Mouse (Mus musculus) spleen, adult 2 months (tissue): ENCODE measurements around the gene Ift80. TPM values are rescaled to one million over a fixed set of nuclear protein-coding genes. Genes with fewer than 3 reads are reported as not detected.

Experiments used
- DNase-seq, 2 experiments: peaks; one replicate each; pipeline versions ENCODE4 v3.0.0 to v3.0.0-alpha.2; 2012 to 2021; ENCODE audit warnings: low spot score in 2 of 2, low read depth in 1 of 2
- H3K27ac ChIP-seq: fragments of 200-500 bp; 2 replicates; pipeline ENCODE4 v1.5.1; 2012; ENCODE audit warnings: low read length, inconsistent platforms; ENCODE audit not compliant: insufficient read depth
- H3K27me3 ChIP-seq: fragments of 200-500 bp; 2 replicates; pipeline ENCODE4 v1.6.1; 2012; ENCODE audit warnings: mild to moderate bottlenecking, moderate library complexity, low read length, inconsistent platforms; ENCODE audit not compliant: control insufficient read depth, insufficient read depth
- H3K36me3 ChIP-seq: fragments of 200-500 bp; 2 replicates; pipeline ENCODE4 v1.6.1; 2012; ENCODE audit warnings: mild to moderate bottlenecking, low read length, inconsistent platforms; ENCODE audit not compliant: control insufficient read depth, insufficient read depth
- H3K4me1 ChIP-seq: fragments of 200-500 bp; 2 replicates; pipeline ENCODE4 v1.6.1; 2011; ENCODE audit warnings: inconsistent platforms; ENCODE audit not compliant: control insufficient read depth, insufficient read depth, insufficient read length
- H3K4me3 ChIP-seq: fragments of 200-500 bp; 2 replicates; pipeline ENCODE4 v1.5.1; 2011; ENCODE audit warnings: mild to moderate bottlenecking, inconsistent platforms; ENCODE audit not compliant: insufficient read depth, insufficient read length; ENCODE audit errors: extremely low read depth
- CTCF ChIP-seq: fragments of 200-500 bp; IDR thresholded peaks from 2 replicates; pipeline ENCODE4 v1.5.1; 2011; ENCODE audit warnings: mild to moderate bottlenecking, inconsistent platforms; ENCODE audit not compliant: insufficient read depth, insufficient read length, insufficient replicate concordance; ENCODE audit errors: extremely low read depth
- POLR2A ChIP-seq: fragments of 200-500 bp; IDR thresholded peaks from 2 replicates; pipeline ENCODE4 v1.6.1; 2011; ENCODE audit warnings: low read depth, low read length, inconsistent platforms
- WGBS: fragments of 180-500 bp; shearing (Covaris S2); methylation state at CpG from one replicate; pipeline ENCODE4 v1.1.7; 2018; 5-methylcytosine and 5-hydroxymethylcytosine counted together
- polyA plus RNA-seq: library from polyadenylated mRNA; depleted of rRNA; stranded (reverse); fragments of >200 nt; gene quantifications from 2 replicates; pipeline ENCODE4 v1.2.3, GENCODE M21; 2012

Ift80 gene
- polyA plus RNA-seq, 1 experiment = 3.1 TPM

- H3K4me1 ChIP-seq = peaks cover 3% of the 10 kb centered on the region
- H3K27me3 ChIP-seq = no peaks in the 10 kb centered on the region
- H3K4me3 ChIP-seq = no peak overlapping the region
- DNase-seq = peak; percentile 42 to 47
- H3K36me3 ChIP-seq = peaks cover 15% of the 10 kb centered on the region
- 44% methylated on average over 3 of the region's 3 CpGs for WGBS
- H3K27ac ChIP-seq = peak overlapping the region; percentile 26
- TF ChIP-seq CTCF (no peak), POLR2A (no peak)
These were observed 12.8 kb upstream of the Ift80 start for GRCm38 (mm10) chr3:69017181-69017580.

DNA sequence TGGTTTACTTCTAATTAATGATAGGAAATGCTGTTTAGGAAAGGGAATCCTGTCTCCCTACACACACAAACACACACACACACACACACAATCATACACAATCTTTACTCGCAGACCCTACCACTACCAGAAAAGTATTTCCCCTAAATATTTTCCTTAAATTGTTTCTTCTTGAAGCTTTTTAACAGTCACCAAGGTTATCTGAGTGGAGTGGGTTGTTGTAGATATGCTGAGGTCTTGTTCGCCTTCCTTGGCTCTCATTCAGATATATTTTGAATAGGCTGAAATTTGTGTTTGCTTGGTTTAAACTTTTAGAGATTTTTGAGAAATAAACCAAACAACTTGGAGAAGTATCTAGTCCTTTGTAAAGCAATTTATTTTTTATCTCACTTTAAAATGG is 4.5 kb upstream of the Ift80 start:
- Histone ChIP-seq H3K4me1 (peaks cover 3% of the 10 kb centered on the region), H3K36me3 (peaks cover 6% of the 10 kb centered on the region), H3K27ac (no peak overlapping the region; the same call in 1 of the 2 replicates), H3K4me3 (no peak overlapping the region), H3K27me3 (no peaks in the 10 kb centered on the region)
- 61% methylated on average over 2 of the region's 2 CpGs for WGBS
- no peak for DNase-seq
- TF ChIP-seq POLR2A = no peak
- TF ChIP-seq CTCF = no peak

DNA sequence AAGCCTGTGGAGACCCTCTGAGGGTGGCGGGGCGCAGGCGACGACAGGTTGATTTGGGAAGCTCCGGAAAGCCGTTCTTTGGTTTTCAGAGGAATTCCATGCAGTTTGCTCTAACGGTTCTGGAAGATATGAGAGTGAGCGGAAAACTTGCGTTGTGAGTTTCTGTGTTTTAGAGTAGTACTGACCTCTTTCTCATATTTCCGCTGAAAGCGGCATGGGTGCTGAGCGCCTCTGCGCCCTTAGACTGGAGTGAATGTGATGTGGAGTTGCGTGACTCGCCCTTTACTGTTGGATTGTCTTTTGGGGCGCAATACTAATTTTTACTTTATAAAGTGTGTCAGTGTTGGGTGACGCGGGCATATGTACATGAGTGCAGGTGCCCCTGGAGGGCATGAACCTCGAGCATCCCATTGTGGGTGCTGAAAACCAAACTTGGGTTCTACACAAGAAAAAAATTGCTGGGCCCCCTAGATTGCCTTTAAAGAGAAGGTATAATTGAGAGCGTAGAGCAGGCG is 1.9 kb upstream of the Ift80 start:
- Histone ChIP-seq H3K27ac (peak overlapping the region; percentile 96), H3K4me3 (peak overlapping the region; percentile 96), H3K27me3 (no peaks in the 10 kb centered on the region), H3K4me1 (no peaks in the 10 kb centered on the region), H3K36me3 (peaks cover 4% of the 10 kb centered on the region; the same call in 1 of the 2 replicates)
- 1% methylated on average over 21 of the region's 21 CpGs for WGBS
- DNase-seq = peak in 1 of 2 experiments; percentile 5
- TF ChIP-seq POLR2A (no peak), CTCF (no peak)

- Histone ChIP-seq H3K4me3 (peak overlapping the region; percentile 96), H3K27ac (peak overlapping the region; percentile 96), H3K4me1 (no peaks in the 10 kb centered on the region), H3K27me3 (no peaks in the 10 kb centered on the region), H3K36me3 (peaks cover 4% of the 10 kb centered on the region; the same call in 1 of the 2 replicates)
- WGBS = under 1% methylated on average over 72 of the region's 72 CpGs
- no peak for TF ChIP-seq CTCF
- no peak for TF ChIP-seq POLR2A
- DNase-seq = peak; percentile 25 to 54
These were observed 1.2 kb upstream of the Ift80 start for GRCm38 (mm10) chr3:69005338-69006245.

GRCm38 (mm10) chr3:69004055-69004436 is 324 bp downstream of the Ift80 start:
- WGBS = 2% methylated on average over 7 of the region's 7 CpGs
- Histone ChIP-seq H3K36me3 (no peaks in the 10 kb centered on the region), H3K27ac (peak overlapping the region; percentile 59; the same call in 1 of the 2 replicates), H3K4me3 (peak overlapping the region; percentile 96), H3K4me1 (no peaks in the 10 kb centered on the region), H3K27me3 (no peaks in the 10 kb centered on the region)
- no peak for DNase-seq
- TF ChIP-seq CTCF = no peak
- no peak for TF ChIP-seq POLR2A

DNA sequence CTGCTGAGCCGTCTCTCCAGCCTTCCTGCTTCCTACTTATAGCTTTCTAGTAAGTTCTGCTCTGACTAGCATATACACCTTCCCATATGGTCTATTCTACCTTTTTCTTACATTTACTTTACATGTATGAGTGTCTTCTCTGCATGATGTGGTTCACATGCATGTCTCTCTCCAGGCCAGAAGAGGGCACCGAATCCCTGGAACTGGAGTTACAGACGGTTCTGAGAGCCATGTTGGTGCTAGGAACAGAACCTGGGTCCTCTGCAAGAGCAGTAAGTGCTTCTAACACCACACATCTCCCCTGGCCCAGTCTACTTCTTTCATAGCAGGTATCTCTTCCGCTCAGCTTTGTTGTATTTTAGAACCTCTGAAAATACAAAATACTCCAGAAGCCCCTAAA is 1.6 kb downstream of the Ift80 start:
- Histone ChIP-seq H3K4me3 (no peak overlapping the region), H3K27me3 (no peaks in the 10 kb centered on the region), H3K4me1 (no peaks in the 10 kb centered on the region), H3K27ac (no peak overlapping the region), H3K36me3 (no peaks in the 10 kb centered on the region)
- DNase-seq = no peak
- TF ChIP-seq POLR2A = no peak
- WGBS = 85% methylated on average over 4 of the region's 4 CpGs

DNA sequence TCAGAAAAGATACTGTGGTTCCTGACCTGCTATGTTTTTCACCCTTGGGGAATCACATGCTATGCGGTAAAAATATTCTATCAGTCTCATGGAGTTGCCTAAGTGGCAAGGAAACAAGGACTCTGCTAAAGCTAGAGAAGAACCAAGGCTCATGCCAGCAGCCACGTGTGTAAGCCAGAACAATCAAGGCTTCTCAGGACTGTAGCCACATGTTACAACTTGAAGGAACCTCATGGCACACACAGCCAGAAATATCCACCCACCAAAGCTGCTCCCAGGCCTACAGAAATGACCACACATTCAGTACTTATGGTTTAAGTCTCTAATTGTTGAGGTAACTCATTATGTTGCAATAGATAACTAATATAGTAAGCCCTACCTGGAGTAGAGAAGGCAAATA is 17.8 kb downstream of the Ift80 start:
- WGBS = 93% methylated on average over 2 of the region's 2 CpGs
- no peak for DNase-seq
- no peaks in the 10 kb centered on the region for H3K4me1 ChIP-seq
- H3K36me3 ChIP-seq = peaks cover 7% of the 10 kb centered on the region; the same call in 1 of the 2 replicates
- H3K27ac ChIP-seq = no peak overlapping the region
- H3K27me3 ChIP-seq = no peaks in the 10 kb centered on the region
- TF ChIP-seq POLR2A = no peak
- no peak for TF ChIP-seq CTCF
- no peak overlapping the region for H3K4me3 ChIP-seq
